Mouse (Mus musculus) CD4-positive, CD25-positive, alpha-beta regulatory T cell, adult 9 weeks (primary cell): ENCODE measurements around the gene Ccdc86. TPM values are rescaled to one million over a fixed set of nuclear protein-coding genes. Genes with fewer than 3 reads are reported as not detected.

Experiments
- polyA plus RNA-seq: library from polyadenylated mRNA; unstranded; fragments of 100-300 nt; shearing (Covaris generic); gene quantifications from one replicate; pipeline ENCODE4 v1.2.1, GENCODE M21; 2017

Ccdc86 gene
- polyA plus RNA-seq = 23.3 TPM

GRCm38 (mm10) chr19:10949112-10949511 lies at the start of gene Ccdc86:
Gene Ccdc86, minus strand, starts transcription at chr19:10949266.

GRCm38 (mm10) chr19:10993150-10993549 lies 44.1 kb upstream of the Ccdc86 start, which contains the start of gene Ms4a15:
Gene Ms4a15, minus strand, starts transcription at chr19:10993250.

GRCm38 (mm10) chr19:10974238-10974865 lies 25.3 kb upstream of the Ccdc86 start, which contains the start of gene Ms4a10:
Gene Ms4a10, minus strand, starts transcription at chr19:10974670.

GRCm38 (mm10) chr19:10937110-10937563 lies 11.9 kb downstream of the Ccdc86 start, which contains the start of gene Ptgdr2:
Gene Ptgdr2, plus strand, starts transcription at chr19:10937160.

GRCm38 (mm10) chr19:10920532-10920931 lies 28.5 kb downstream of the Ccdc86 start, which contains the start of gene Zp1:
Gene Zp1, minus strand, starts transcription at chr19:10920632.

GRCm38 (mm10) chr19:10895016-10895528 lies 54.0 kb downstream of the Ccdc86 start, which contains the start of gene Prpf19:
Gene Prpf19, plus strand, starts transcription at chr19:10895231.

Other genes starting within 250 kb of the Ccdc86 start
- 623 TPM for gene Cd5, start 210.3 kb downstream of the Ccdc86 start, polyA plus RNA-seq
- gene Cd6, start 119.2 kb downstream of the Ccdc86 start, polyA plus RNA-seq = 713 TPM
- gene Slc15a3, start 109.5 kb downstream of the Ccdc86 start, polyA plus RNA-seq = 1.3 TPM
- gene Tmem132a, start 79.3 kb downstream of the Ccdc86 start, polyA plus RNA-seq = 0.40 TPM
- 58.9 TPM for gene Tmem109, start 67.3 kb downstream of the Ccdc86 start, polyA plus RNA-seq
- gene Prpf19, start 54.0 kb downstream of the Ccdc86 start, polyA plus RNA-seq = 86.7 TPM
- gene Zp1, start 28.6 kb downstream of the Ccdc86 start, polyA plus RNA-seq = not detected
- not detected for gene Ptgdr2, start 12.1 kb downstream of the Ccdc86 start, polyA plus RNA-seq
- gene Ms4a10, start 25.4 kb upstream of the Ccdc86 start, polyA plus RNA-seq = not detected
- gene Ms4a15, start 44.0 kb upstream of the Ccdc86 start, polyA plus RNA-seq = not detected
- gene Ms4a18, start 68.8 kb upstream of the Ccdc86 start, polyA plus RNA-seq = not detected
- gene Ms4a8a, start 131.8 kb upstream of the Ccdc86 start, polyA plus RNA-seq = not detected
- gene 1700017D01Rik, start 181.6 kb upstream of the Ccdc86 start, polyA plus RNA-seq = not detected
- not detected for gene 1700025F22Rik, start 216.1 kb upstream of the Ccdc86 start, polyA plus RNA-seq
- not detected for gene Ms4a13, start 247.5 kb upstream of the Ccdc86 start, polyA plus RNA-seq